Mouse (Mus musculus) heart, embryonic 11.5 days (tissue): Measurements from ENCODE around the gene Mrpl37. TPM values are rescaled to one million over a fixed set of nuclear protein-coding genes. Genes with fewer than 3 reads are reported as not detected.

Experiments used
- ATAC-seq: fragments of 200-750 bp; cut with Nextera tagmentation; replicated peaks from 2 replicates; pipeline ENCODE4 v1.8.0; 2017; ENCODE audit warnings: moderate library complexity; ENCODE audit not compliant: insufficient number of reproducible peaks, low FRiP score, low TSS enrichment
- H3K27ac ChIP-seq: fragments of 300-500 bp; sonication (generic); 2 replicates; pipeline ENCODE4 v1.5.1; 2014; ENCODE audit warnings: mild to moderate bottlenecking, low read depth, low read length
- H3K27me3 ChIP-seq: fragments of 300-500 bp; sonication (generic); 2 replicates; pipeline ENCODE4 v1.6.1; 2014; ENCODE audit warnings: mild to moderate bottlenecking, low read length, mixed read lengths; ENCODE audit not compliant: control insufficient read depth, insufficient read depth
- H3K36me3 ChIP-seq: fragments of 300-500 bp; sonication (generic); 2 replicates; pipeline ENCODE4 v1.6.1; 2014; ENCODE audit warnings: mild to moderate bottlenecking, low read length, moderate library complexity, mixed read lengths; ENCODE audit not compliant: control insufficient read depth, insufficient read depth
- H3K4me1 ChIP-seq: fragments of 300-500 bp; sonication (generic); 2 replicates; pipeline ENCODE4 v1.6.1; 2014; ENCODE audit warnings: low read length; ENCODE audit not compliant: control insufficient read depth, insufficient read depth
- H3K4me2 ChIP-seq: fragments of 300-500 bp; sonication (generic); 2 replicates; pipeline ENCODE4 v1.6.1; 2014; ENCODE audit warnings: mild to moderate bottlenecking, moderate library complexity
- H3K4me3 ChIP-seq: fragments of 300-500 bp; sonication (generic); 2 replicates; pipeline ENCODE4 v1.5.1; 2014; ENCODE audit warnings: low read depth, low read length
- H3K9ac ChIP-seq: fragments of 300-500 bp; sonication (generic); 2 replicates; pipeline ENCODE4 v1.6.1; 2014; ENCODE audit warnings: mild to moderate bottlenecking, low read depth, low read length, moderate library complexity
- H3K9me3 ChIP-seq: fragments of 300-500 bp; sonication (generic); replicated peaks from 2 replicates; pipeline ENCODE4 v1.6.1; 2016; ENCODE audit warnings: low read length; ENCODE audit not compliant: control insufficient read depth
- WGBS: fragments of 180-500 bp; shearing (Covaris S2); extraction: QIAGEN DNeasy Blood & Tissue Kit; methylation state at CpG from one replicate; pipeline ENCODE4 v1.1.7; 2014; ENCODE audit not compliant: insufficient replicate concordance; 5-methylcytosine and 5-hydroxymethylcytosine counted together
- polyA plus RNA-seq: library from polyadenylated mRNA; unstranded; fragments of >200 nt; fragmentation: Nextera tagmentation; extraction: Ambion mirVana; gene quantifications from 2 replicates; pipeline ENCODE4 v1.2.1, GENCODE M21; 2014

The Mrpl37 gene
- polyA plus RNA-seq, 1 experiment from 2014 or later, result 113 TPM

GRCm38 (mm10) chr4:107042304-107042703 is 24.4 kb downstream of the Mrpl37 start:
- no peaks in the 10 kb centered on the region for H3K27me3 ChIP-seq
- no peak for ATAC-seq
- no peak overlapping the region for H3K9ac ChIP-seq
- no peak overlapping the region for H3K27ac ChIP-seq
- no peak overlapping the region for H3K4me3 ChIP-seq
- H3K4me1 ChIP-seq, result peaks cover 8% of the 10 kb centered on the region; the same call in 1 of the 2 replicates
- WGBS, result 90% methylated on average over 6 of the region's 6 CpGs
- no peaks in the 10 kb centered on the region for H3K9me3 ChIP-seq
- H3K4me2 ChIP-seq, result no peak overlapping the region
- H3K36me3 ChIP-seq, result peaks cover 32% of the 10 kb centered on the region

GRCm38 (mm10) chr4:107039270-107039669 is 27.4 kb downstream of the Mrpl37 start:
- 75% methylated on average over 8 of the region's 8 CpGs for whole genome bisulfite sequencing
- H3K36me3 ChIP-seq, result peaks cover 19% of the 10 kb centered on the region
- H3K9ac ChIP-seq, result no peak overlapping the region
- no peaks in the 10 kb centered on the region for H3K27me3 ChIP-seq
- no peaks in the 10 kb centered on the region for H3K9me3 ChIP-seq
- H3K4me3 ChIP-seq, result no peak overlapping the region
- H3K4me1 ChIP-seq, result peaks cover 8% of the 10 kb centered on the region; the same call in 1 of the 2 replicates
- no peak overlapping the region for H3K4me2 ChIP-seq
- ATAC-seq, result no peak
- no peak overlapping the region; the same call in 1 of the 2 replicates for H3K27ac ChIP-seq

GRCm38 (mm10) chr4:107038303-107038702 is 28.4 kb downstream of the Mrpl37 start:
- Histone ChIP-seq H3K4me1 (peaks cover 8% of the 10 kb centered on the region; the same call in 1 of the 2 replicates), H3K27ac (no peak overlapping the region), H3K4me3 (no peak overlapping the region), H3K27me3 (no peaks in the 10 kb centered on the region), H3K9me3 (no peaks in the 10 kb centered on the region), H3K36me3 (peaks cover 17% of the 10 kb centered on the region), H3K9ac (no peak overlapping the region), H3K4me2 (no peak overlapping the region)
- no peak for ATAC-seq
- WGBS, result 74% methylated on average over 4 of the region's 4 CpGs

DNA sequence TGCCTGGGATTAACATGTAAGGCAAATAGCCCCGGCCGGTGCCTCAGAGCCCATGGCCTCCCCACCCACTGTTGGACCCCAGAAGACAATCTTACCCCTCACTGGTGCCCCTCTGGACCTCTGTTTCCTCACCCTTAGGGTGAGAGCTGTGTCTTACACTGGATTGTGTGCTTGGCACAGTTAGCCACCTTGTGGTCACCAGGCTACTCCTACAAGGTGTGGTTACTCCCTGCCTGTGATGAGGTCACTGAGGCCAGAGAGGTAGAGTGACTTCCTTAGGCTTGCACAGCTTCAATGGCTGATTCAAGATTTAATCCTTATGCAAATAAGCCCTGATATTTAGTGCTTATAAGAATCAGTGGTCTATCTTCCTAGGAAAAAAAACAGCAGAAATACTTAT is 29.7 kb downstream of the Mrpl37 start:
- H3K36me3 ChIP-seq, result peaks cover 17% of the 10 kb centered on the region
- no peaks in the 10 kb centered on the region for H3K9me3 ChIP-seq
- H3K4me1 ChIP-seq, result peaks cover 8% of the 10 kb centered on the region; the same call in 1 of the 2 replicates
- no peaks in the 10 kb centered on the region for H3K27me3 ChIP-seq
- H3K9ac ChIP-seq, result no peak overlapping the region
- ATAC-seq, result no peak
- no peak overlapping the region for H3K27ac ChIP-seq
- H3K4me2 ChIP-seq, result no peak overlapping the region
- 93% methylated on average over 2 of the region's 2 CpGs for WGBS
- no peak overlapping the region for H3K4me3 ChIP-seq

DNA sequence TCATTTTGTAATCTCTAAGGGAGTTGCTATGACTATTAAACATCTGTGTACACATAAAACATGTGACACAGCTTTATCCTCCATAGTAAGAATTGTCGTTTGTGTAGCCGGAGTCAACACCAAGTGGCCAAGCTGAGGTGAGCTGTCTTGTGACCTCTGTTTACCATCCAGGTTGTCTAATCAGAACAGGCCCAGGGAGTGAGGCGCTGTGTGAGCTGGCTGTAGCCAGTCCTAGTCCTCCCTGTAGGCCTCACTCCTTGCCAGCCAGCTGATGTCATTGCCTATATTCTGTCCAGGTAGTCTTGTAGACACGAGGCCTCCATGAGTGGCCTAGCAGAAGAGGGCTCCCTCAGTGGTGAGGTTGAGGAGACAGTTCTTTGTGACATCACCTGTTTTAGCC is 31.0 kb downstream of the Mrpl37 start:
- no peaks in the 10 kb centered on the region for H3K9me3 ChIP-seq
- H3K27ac ChIP-seq, result no peak overlapping the region
- H3K4me3 ChIP-seq, result no peak overlapping the region
- ATAC-seq, result no peak
- WGBS, result 80% methylated on average over 4 of the region's 4 CpGs
- H3K36me3 ChIP-seq, result peaks cover 15% of the 10 kb centered on the region; the same call in 1 of the 2 replicates
- peaks cover 8% of the 10 kb centered on the region; the same call in 1 of the 2 replicates for H3K4me1 ChIP-seq
- no peak overlapping the region for H3K9ac ChIP-seq
- H3K4me2 ChIP-seq, result no peak overlapping the region
- no peaks in the 10 kb centered on the region for H3K27me3 ChIP-seq

- 64% methylated on average over 8 of the region's 8 CpGs for WGBS
- no peak overlapping the region for H3K27ac ChIP-seq
- no peak for ATAC-seq
These were observed 40.2 kb downstream of the Mrpl37 start for GRCm38 (mm10) chr4:107026451-107026850.

GRCm38 (mm10) chr4:107025369-107025768 is 41.3 kb downstream of the Mrpl37 start:
- 91% methylated on average over 5 of the region's 5 CpGs for WGBS
- no peak overlapping the region for H3K27ac ChIP-seq
- 0 out of 2 replicates have a peak, but pooled peaks cover 5% of the 10 kb centered on the region for H3K4me1 ChIP-seq
- peaks cover 4% of the 10 kb centered on the region; the same call in 1 of the 2 replicates for H3K36me3 ChIP-seq
- no peaks in the 10 kb centered on the region for H3K9me3 ChIP-seq
- H3K4me3 ChIP-seq, result no peak overlapping the region
- no peak for ATAC-seq
- H3K4me2 ChIP-seq, result no peak overlapping the region
- H3K9ac ChIP-seq, result no peak overlapping the region
- H3K27me3 ChIP-seq, result no peaks in the 10 kb centered on the region

More at GRCm38 (mm10) chr4:107026451-107026850, 40.2 kb downstream of the Mrpl37 start:
- H3K4me3 ChIP-seq, result no peak overlapping the region
- no peaks in the 10 kb centered on the region for H3K9me3 ChIP-seq
- H3K27me3 ChIP-seq, result no peaks in the 10 kb centered on the region
- H3K4me2 ChIP-seq, result no peak overlapping the region
- H3K4me1 ChIP-seq, result 0 out of 2 replicates have a peak, but pooled peaks cover 5% of the 10 kb centered on the region
- H3K9ac ChIP-seq, result no peak overlapping the region
- peaks cover 9% of the 10 kb centered on the region for H3K36me3 ChIP-seq

DNA sequence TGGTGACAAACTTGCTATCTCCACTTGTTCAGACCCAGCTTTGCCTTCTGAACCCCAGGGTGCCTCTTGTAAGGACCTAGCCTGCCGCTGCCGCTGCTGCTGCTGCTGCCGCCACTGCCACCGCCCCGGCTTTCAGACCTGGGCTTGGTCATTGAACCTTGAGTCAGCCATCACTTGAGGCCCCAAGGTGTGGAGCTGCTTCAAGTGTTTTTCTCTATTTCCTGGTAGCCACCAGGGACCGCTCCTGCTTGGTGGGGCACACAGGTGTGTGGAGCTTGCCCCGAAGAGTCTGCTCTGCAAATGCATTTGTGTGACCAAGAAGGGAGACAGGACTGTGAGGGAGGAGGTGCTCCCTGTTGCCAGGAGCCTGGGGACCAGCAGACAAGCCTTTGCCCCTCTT is 41.8 kb downstream of the Mrpl37 start:
- 76% methylated on average over 7 of the region's 7 CpGs for WGBS
- no peak overlapping the region for H3K27ac ChIP-seq
- ATAC-seq, result no peak
- peaks cover 10% of the 10 kb centered on the region; the same call in 1 of the 2 replicates for H3K4me1 ChIP-seq
- no peaks in the 10 kb centered on the region for H3K9me3 ChIP-seq
- H3K27me3 ChIP-seq, result no peaks in the 10 kb centered on the region
- no peak overlapping the region for H3K4me3 ChIP-seq
- no peak overlapping the region for H3K9ac ChIP-seq
- H3K4me2 ChIP-seq, result no peak overlapping the region
- peaks cover 4% of the 10 kb centered on the region; the same call in 1 of the 2 replicates for H3K36me3 ChIP-seq

DNA sequence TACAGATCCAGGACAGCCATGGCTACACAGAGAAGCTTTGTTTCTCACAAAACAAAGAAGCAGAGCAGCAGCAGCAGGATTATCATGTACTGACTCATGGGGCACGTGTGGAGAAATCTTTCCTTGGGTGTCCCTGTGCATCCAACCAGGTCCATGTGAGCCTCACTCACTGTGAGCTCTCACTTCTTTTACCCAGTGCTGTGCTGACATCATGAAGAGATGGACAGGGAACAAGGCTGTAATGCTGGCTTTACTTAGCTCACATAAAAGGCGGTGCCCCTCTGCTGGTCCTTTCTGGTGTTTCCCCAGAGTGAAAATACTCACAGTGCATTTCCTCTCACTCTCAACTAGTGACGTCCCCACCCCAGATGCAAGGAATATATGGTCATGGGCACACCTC is 45.2 kb downstream of the Mrpl37 start:
- Histone ChIP-seq H3K4me1 (peaks cover 33% of the 10 kb centered on the region), H3K36me3 (no peaks in the 10 kb centered on the region)
- ATAC-seq, result no peak

More for the DNA sequence above, 45.2 kb downstream of the Mrpl37 start:
- no peak overlapping the region for H3K9ac ChIP-seq
- H3K27ac ChIP-seq, result no peak overlapping the region
- H3K9me3 ChIP-seq, result no peaks in the 10 kb centered on the region
- 63% methylated on average over 3 of the region's 3 CpGs for WGBS
- H3K4me2 ChIP-seq, result no peak overlapping the region
- H3K4me3 ChIP-seq, result no peak overlapping the region
- no peaks in the 10 kb centered on the region for H3K27me3 ChIP-seq
